Mouse (Mus musculus) forebrain, embryonic 13.5 days (tissue): ENCODE results near the gene Tm9sf2. TPM values are rescaled to one million over a fixed set of nuclear protein-coding genes. Genes with fewer than 3 reads are reported as not detected.
"Not testable (repeated sequence)": the region's sequence is repeated elsewhere in the genome, so short reads cannot be mapped to it uniquely, and the experiment has no call there.

ENCODE experiments used
- ATAC-seq: fragments of 200-750 bp; cut with Nextera tagmentation; 2 replicates; pipeline ENCODE4 v1.8.0; 2017
- H3K27ac ChIP-seq: fragments of 300-500 bp; sonication (generic); 2 replicates; pipeline ENCODE4 v1.5.1; 2015; ENCODE audit warnings: inconsistent platforms, mild to moderate bottlenecking, moderate library complexity
- H3K27me3 ChIP-seq: fragments of 300-500 bp; sonication (generic); 2 replicates; pipeline ENCODE4 v1.6.1; 2015; ENCODE audit warnings: mild to moderate bottlenecking, inconsistent platforms
- H3K36me3 ChIP-seq: fragments of 300-500 bp; sonication (generic); 2 replicates; pipeline ENCODE4 v1.6.1; 2015; ENCODE audit warnings: mild to moderate bottlenecking, inconsistent platforms; ENCODE audit not compliant: poor library complexity, severe bottlenecking
- H3K4me1 ChIP-seq: fragments of 300-500 bp; sonication (generic); 2 replicates; pipeline ENCODE4 v1.6.1; 2015; ENCODE audit warnings: inconsistent platforms
- H3K4me2 ChIP-seq: fragments of 300-500 bp; sonication (generic); 2 replicates; pipeline ENCODE4 v1.6.1; 2015; ENCODE audit warnings: inconsistent platforms, mild to moderate bottlenecking, moderate library complexity
- H3K4me3 ChIP-seq: fragments of 300-500 bp; sonication (generic); 2 replicates; pipeline ENCODE4 v1.5.1; 2015; ENCODE audit warnings: mild to moderate bottlenecking, inconsistent platforms
- H3K9ac ChIP-seq: fragments of 300-500 bp; sonication (generic); 2 replicates; pipeline ENCODE4 v1.6.1; 2015; ENCODE audit warnings: mild to moderate bottlenecking, inconsistent platforms
- H3K9me3 ChIP-seq: fragments of 300-500 bp; sonication (generic); replicated peaks from 2 replicates; pipeline ENCODE4 v1.6.1; 2016; ENCODE audit warnings: inconsistent platforms
- WGBS: fragments of 180-500 bp; shearing (Covaris S2); methylation state at CpG from one replicate; pipeline ENCODE4 v1.1.7; 2015; 5-methylcytosine and 5-hydroxymethylcytosine counted together
- polyA plus RNA-seq: library from polyadenylated mRNA; unstranded; fragments of >200 nt; fragmentation: Nextera tagmentation; extraction: Ambion mirVana; gene quantifications from 2 replicates; pipeline ENCODE4 v1.2.1, GENCODE M21; 2015

Gene Tm9sf2
- polyA plus RNA-seq, 1 experiment from 2014 or later, result 103 TPM

- 79% methylated on average over 10 of the region's 10 CpGs for WGBS
- no peak overlapping the region for H3K4me3 ChIP-seq
- no peaks in the 10 kb centered on the region for H3K4me1 ChIP-seq
- no peaks in the 10 kb centered on the region for H3K27me3 ChIP-seq
- no peaks in the 10 kb centered on the region for H3K36me3 ChIP-seq
- H3K9me3 ChIP-seq, result no peaks in the 10 kb centered on the region
- ATAC-seq, result no peak
- no peak overlapping the region for H3K27ac ChIP-seq
- H3K9ac ChIP-seq, result no peak overlapping the region
- no peak overlapping the region for H3K4me2 ChIP-seq
Observed at GRCm38 (mm10) chr14:122074360-122074759, 32.5 kb upstream of the Tm9sf2 start.

DNA sequence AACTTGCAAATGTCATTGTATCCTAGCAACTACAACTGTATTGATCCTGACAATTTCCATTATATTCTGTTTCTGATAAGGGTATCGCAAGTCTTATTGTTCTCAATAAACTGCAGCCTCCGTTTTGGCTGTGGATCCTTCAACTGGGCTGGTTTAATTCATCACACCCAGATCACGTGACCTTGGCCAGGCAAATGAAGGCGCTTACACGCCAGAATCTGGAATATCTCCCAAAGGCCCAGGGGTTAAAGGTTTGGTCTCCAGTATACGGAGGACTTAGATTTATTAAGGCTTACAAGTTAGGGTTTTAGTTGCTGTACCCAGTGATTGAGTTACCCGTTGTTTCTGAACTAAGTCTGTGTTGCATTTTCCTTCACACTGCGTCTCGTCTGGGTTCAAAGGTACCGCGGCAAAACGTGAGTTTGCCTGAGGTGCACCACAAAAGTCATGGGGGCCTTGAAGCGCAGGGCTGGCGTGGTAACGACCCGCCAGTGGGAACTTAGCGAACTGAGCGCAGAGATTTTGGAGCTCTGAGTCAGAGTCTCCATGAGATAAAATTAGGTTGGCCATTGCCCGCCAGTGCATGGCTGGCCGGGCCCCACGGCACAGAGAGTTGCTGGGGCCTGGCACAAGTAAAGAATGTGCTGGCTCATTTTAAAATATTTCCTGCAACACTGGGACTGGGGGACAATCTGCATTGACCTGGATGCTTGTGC is 31.2 kb upstream of the Tm9sf2 start:
- 88% methylated on average over 21 of the region's 21 CpGs for WGBS
- Histone ChIP-seq H3K4me2 (no peak overlapping the region), H3K27me3 (no peaks in the 10 kb centered on the region), H3K4me3 (no peak overlapping the region), H3K9ac (no peak overlapping the region), H3K9me3 (no peaks in the 10 kb centered on the region), H3K27ac (no peak overlapping the region), H3K36me3 (no peaks in the 10 kb centered on the region), H3K4me1 (no peaks in the 10 kb centered on the region)
- no peak for ATAC-seq

GRCm38 (mm10) chr14:122077017-122077416 is 29.8 kb upstream of the Tm9sf2 start:
- 81% methylated on average over 3 of the region's 3 CpGs for WGBS

GRCm38 (mm10) chr14:122079428-122079827 is 27.4 kb upstream of the Tm9sf2 start:
- Histone ChIP-seq H3K4me1 (no peaks in the 10 kb centered on the region), H3K4me3 (no peak overlapping the region), H3K9me3 (no peaks in the 10 kb centered on the region), H3K27me3 (no peaks in the 10 kb centered on the region), H3K27ac (no peak overlapping the region), H3K9ac (no peak overlapping the region), H3K36me3 (no peaks in the 10 kb centered on the region), H3K4me2 (no peak overlapping the region)
- no peak for ATAC-seq
- WGBS, result 44% methylated on average over 6 of the region's 6 CpGs

More at GRCm38 (mm10) chr14:122077017-122077416, 29.8 kb upstream of the Tm9sf2 start:
- Histone ChIP-seq H3K27ac (no peak overlapping the region), H3K4me3 (no peak overlapping the region), H3K27me3 (no peaks in the 10 kb centered on the region), H3K9ac (no peak overlapping the region), H3K9me3 (no peaks in the 10 kb centered on the region), H3K4me1 (no peaks in the 10 kb centered on the region), H3K4me2 (no peak overlapping the region), H3K36me3 (no peaks in the 10 kb centered on the region)
- no peak for ATAC-seq

DNA sequence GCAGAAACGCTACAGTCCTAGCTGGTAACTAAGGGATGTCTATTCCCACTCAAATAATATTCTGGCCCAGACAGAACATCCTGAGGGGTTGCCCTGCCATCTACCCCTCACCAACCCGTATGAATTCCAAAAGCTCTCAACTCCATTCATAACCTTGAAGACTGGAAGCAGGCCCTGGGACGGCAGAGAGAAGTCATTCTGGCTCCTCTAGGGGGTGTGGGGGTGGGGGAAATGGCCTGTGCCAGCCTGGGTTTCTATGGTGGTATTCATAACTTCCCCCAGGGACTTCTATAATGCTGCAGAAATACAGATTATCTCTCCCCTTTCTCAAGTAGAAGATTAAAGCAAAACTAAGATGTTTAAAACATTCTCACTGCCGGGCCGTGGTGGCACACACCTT is 26.9 kb upstream of the Tm9sf2 start:
- Histone ChIP-seq H3K4me1 (no peaks in the 10 kb centered on the region), H3K9me3 (no peaks in the 10 kb centered on the region), H3K36me3 (no peaks in the 10 kb centered on the region), H3K4me2 (no peak overlapping the region), H3K27ac (no peak overlapping the region), H3K4me3 (no peak overlapping the region), H3K9ac (no peak overlapping the region), H3K27me3 (no peaks in the 10 kb centered on the region)
- ATAC-seq, result no peak
- WGBS, result 83% methylated on average over 5 of the region's 5 CpGs

GRCm38 (mm10) chr14:122081308-122081707 is 25.5 kb upstream of the Tm9sf2 start:
- no peaks in the 10 kb centered on the region for H3K27me3 ChIP-seq
- no peaks in the 10 kb centered on the region for H3K4me1 ChIP-seq
- H3K4me2 ChIP-seq, result no peak overlapping the region
- no peaks in the 10 kb centered on the region for H3K36me3 ChIP-seq
- WGBS, result 49% methylated on average over 3 of the region's 3 CpGs
- no peak for ATAC-seq
- H3K4me3 ChIP-seq, result no peak overlapping the region
- no peaks in the 10 kb centered on the region for H3K9me3 ChIP-seq
- no peak overlapping the region for H3K9ac ChIP-seq
- no peak overlapping the region for H3K27ac ChIP-seq

DNA sequence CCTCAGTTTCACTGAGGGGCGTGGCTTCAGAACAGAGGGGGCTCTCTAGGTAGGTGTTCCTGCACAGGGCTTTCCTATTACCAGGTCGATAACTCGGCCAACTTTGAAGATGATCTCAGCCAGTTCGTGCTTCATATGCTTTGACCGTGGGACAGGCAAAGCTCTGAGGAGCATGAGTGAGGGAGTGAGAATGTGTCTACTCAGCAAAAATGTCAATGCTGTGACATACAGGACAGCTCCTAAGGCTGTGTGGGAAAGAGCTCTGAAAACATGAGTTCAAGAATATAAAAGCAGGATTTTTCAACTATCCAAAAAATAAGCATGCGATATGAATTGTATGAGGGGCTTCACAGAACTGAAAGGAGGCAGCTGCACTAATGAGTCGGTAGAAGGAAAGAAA is 23.3 kb upstream of the Tm9sf2 start:
- H3K27me3 ChIP-seq, result no peaks in the 10 kb centered on the region
- H3K4me2 ChIP-seq, result no peak overlapping the region
- no peak overlapping the region for H3K9ac ChIP-seq
- 88% methylated on average over 7 of the region's 7 CpGs for WGBS
- no peak for ATAC-seq
- no peaks in the 10 kb centered on the region for H3K9me3 ChIP-seq
- H3K4me3 ChIP-seq, result no peak overlapping the region
- H3K36me3 ChIP-seq, result no peaks in the 10 kb centered on the region
- no peak overlapping the region for H3K27ac ChIP-seq
- H3K4me1 ChIP-seq, result no peaks in the 10 kb centered on the region

- Histone ChIP-seq H3K4me1 (no peaks in the 10 kb centered on the region), H3K4me2 (no peak overlapping the region), H3K27ac (no peak overlapping the region), H3K9ac (no peak overlapping the region), H3K27me3 (no peaks in the 10 kb centered on the region), H3K36me3 (no peaks in the 10 kb centered on the region), H3K9me3 (no peaks in the 10 kb centered on the region), H3K4me3 (no peak overlapping the region)
- WGBS, result 88% methylated on average over 5 of the region's 5 CpGs
- ATAC-seq, result no peak
Observed at GRCm38 (mm10) chr14:122087956-122088355, 18.9 kb upstream of the Tm9sf2 start.

DNA sequence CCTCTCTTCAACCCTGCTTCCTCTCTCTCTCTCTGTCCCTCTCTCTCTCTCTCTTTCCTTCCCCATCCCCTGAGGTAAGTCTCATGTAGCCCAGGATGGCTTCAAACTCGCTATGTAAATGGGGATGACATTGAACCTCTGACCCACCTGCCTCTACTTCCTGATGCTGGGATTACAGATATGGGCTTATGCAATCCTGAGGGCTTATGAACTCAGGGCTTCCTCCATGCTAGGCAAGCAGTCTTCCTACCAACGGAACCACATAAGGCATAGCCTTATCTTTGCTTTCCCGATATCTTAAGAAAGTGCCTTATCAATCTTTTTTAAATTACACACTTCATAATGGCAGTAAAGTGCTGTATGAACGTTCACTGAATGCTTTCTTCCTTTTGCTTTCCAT is 14.5 kb upstream of the Tm9sf2 start:
- no peak overlapping the region for H3K4me2 ChIP-seq
- 81% methylated on average over 4 of the region's 4 CpGs for WGBS
- no peak overlapping the region for H3K4me3 ChIP-seq
- H3K4me1 ChIP-seq, result no peaks in the 10 kb centered on the region
- no peaks in the 10 kb centered on the region for H3K36me3 ChIP-seq
- no peak overlapping the region for H3K9ac ChIP-seq
- no peaks in the 10 kb centered on the region for H3K9me3 ChIP-seq
- H3K27me3 ChIP-seq, result no peaks in the 10 kb centered on the region
- H3K27ac ChIP-seq, result no peak overlapping the region
- ATAC-seq, result no peak

GRCm38 (mm10) chr14:122096331-122096730 is 10.5 kb upstream of the Tm9sf2 start:
- Histone ChIP-seq H3K9me3 (no peaks in the 10 kb centered on the region), H3K36me3 (no peaks in the 10 kb centered on the region), H3K27me3 (no peaks in the 10 kb centered on the region), H3K4me3 (no peak overlapping the region), H3K27ac (no peak overlapping the region), H3K9ac (no peak overlapping the region), H3K4me1 (no peaks in the 10 kb centered on the region), H3K4me2 (no peak overlapping the region)
- 97% methylated on average over 11 of the region's 11 CpGs for WGBS
- no peak for ATAC-seq

- no peak overlapping the region for H3K4me3 ChIP-seq
- 89% methylated on average over 4 of the region's 4 CpGs for WGBS
- no peaks in the 10 kb centered on the region for H3K36me3 ChIP-seq
- H3K27me3 ChIP-seq, result no peaks in the 10 kb centered on the region
- ATAC-seq, result no peak
- H3K9ac ChIP-seq, result no peak overlapping the region
- 0 out of 2 replicates have a peak, but pooled peaks cover 3% of the 10 kb centered on the region for H3K4me1 ChIP-seq
- H3K27ac ChIP-seq, result no peak overlapping the region
- H3K4me2 ChIP-seq, result no peak overlapping the region
- no peaks in the 10 kb centered on the region for H3K9me3 ChIP-seq
Observed at GRCm38 (mm10) chr14:122099584-122099983, 7.3 kb upstream of the Tm9sf2 start.

DNA sequence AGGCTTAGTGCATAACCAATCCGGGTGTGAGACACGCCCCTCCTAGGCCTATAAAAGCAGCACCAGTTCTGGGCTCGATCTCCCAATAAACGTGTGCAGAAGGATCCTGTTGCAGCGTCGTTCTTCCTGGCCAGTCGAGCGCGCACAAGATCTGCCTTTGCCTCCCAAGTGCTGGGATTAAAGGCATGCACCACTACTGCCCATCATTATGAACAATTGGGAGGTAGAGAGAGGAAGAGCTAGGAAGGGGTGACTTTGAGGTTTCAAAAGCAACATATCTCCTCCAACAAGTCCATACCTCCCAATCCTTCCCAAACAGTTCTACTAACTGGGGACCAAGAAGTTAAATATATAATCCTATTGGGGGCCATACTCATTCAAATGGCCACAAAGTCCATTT is 4.9 kb upstream of the Tm9sf2 start:
- H3K36me3 ChIP-seq, ATAC-seq, H3K9me3 ChIP-seq, H3K27me3 ChIP-seq, H3K4me3 ChIP-seq, H3K27ac ChIP-seq, H3K9ac ChIP-seq, H3K4me2 ChIP-seq: not testable (repeated sequence)
- H3K4me1 ChIP-seq, result peaks cover 19% of the 10 kb centered on the region
- WGBS, result 86% methylated on average over 9 of the region's 9 CpGs

DNA sequence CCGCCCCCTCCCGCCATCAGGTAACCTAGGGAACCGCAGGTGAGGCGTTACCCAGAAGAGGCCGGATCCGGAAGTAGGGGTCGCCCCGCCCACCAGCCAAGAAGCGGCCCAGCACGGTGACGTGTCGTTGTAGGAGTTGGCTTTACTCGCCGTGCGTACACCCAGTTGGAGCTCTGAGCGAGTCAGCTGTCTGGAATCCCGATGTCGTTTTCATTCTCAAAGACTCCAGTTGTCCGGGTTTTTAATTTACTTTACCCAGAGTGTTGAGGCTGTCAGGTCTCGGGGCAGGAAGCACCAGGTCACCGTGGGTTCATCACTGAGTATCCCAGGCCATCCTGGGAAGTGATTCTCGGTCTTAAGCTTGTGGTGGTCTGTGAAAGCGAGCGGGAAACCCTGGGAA is 2.0 kb upstream of the Tm9sf2 start:
- peak; percentile 93 for ATAC-seq
- Histone ChIP-seq H3K9me3 (no peaks in the 10 kb centered on the region), H3K4me3 (peak overlapping the region; percentile 41), H3K4me2 (peak overlapping the region; percentile 87), H3K36me3 (no peaks in the 10 kb centered on the region), H3K4me1 (peaks cover 42% of the 10 kb centered on the region), H3K27me3 (no peaks in the 10 kb centered on the region), H3K9ac (peak overlapping the region; percentile 63), H3K27ac (peak overlapping the region; percentile 91)
- under 1% methylated on average over 24 of the region's 24 CpGs for WGBS
